Comparison of ENCODE assay signal across 22 mouse cellular contexts in the genomic region with DNA sequence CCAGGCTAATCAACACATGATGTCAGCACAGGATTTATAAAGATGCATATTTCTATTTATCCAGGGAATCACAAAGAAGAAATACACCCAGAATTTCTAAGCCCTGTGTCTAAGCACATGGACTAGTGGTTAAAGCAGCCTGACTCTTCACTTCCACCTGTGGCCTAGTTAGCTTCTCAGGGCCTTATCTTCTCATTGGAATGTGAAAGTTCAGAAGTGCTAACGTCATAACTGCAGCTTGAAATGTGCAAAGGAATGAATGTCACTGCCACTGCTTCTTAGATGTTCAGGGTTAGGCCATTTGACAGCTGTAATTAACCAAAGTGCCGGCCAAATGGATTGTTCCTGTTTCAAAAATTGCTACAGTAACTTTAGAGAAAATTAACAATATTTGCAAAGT.
"Had no signal": no experiment of that assay in that cellular context is flagged by ENCODE, and none has a peak within 500 bp of the region (broad histone marks: within the 10 kb centered on the region; RNA-seq: fewer than 3 reads in every experiment).

No protein-coding gene starts in this region.

- H3K27ac ChIP-seq: heart, adult 2 months; hindbrain, embryonic 13.5 days; hindbrain, embryonic 15.5 days; hindbrain, postnatal 0 days; kidney, embryonic 15.5 days; kidney, postnatal 0 days; limb, embryonic 13.5 days; limb, embryonic 15.5 days had no signal

- ATAC-seq: forebrain, postnatal 0 days; hindbrain, postnatal 0 days; intestine, embryonic 16.5 days had no signal

- H3K9me3 ChIP-seq: hindbrain, embryonic 13.5 days; hindbrain, embryonic 15.5 days; kidney, embryonic 15.5 days; limb, embryonic 13.5 days; limb, embryonic 15.5 days had no signal

- H3K9ac ChIP-seq: forebrain, postnatal 0 days; hindbrain, embryonic 13.5 days; hindbrain, embryonic 15.5 days; kidney, embryonic 15.5 days; limb, embryonic 13.5 days; limb, embryonic 15.5 days had no signal

- H3K36me3 ChIP-seq: hindbrain, embryonic 13.5 days; hindbrain, embryonic 15.5 days; kidney, embryonic 15.5 days; limb, embryonic 13.5 days; limb, embryonic 15.5 days had no signal

- H3K4me2 ChIP-seq: heart, embryonic 11.5 days; hindbrain, embryonic 13.5 days; hindbrain, embryonic 15.5 days; kidney, embryonic 15.5 days; limb, embryonic 13.5 days; limb, embryonic 15.5 days had no signal

- H3K4me3 ChIP-seq: heart, adult 2 months; hindbrain, embryonic 13.5 days; hindbrain, embryonic 15.5 days; kidney, embryonic 15.5 days; limb, embryonic 13.5 days; limb, embryonic 15.5 days had no signal

- DNase-seq: forebrain, postnatal 0 days; gastrocnemius, postnatal 14 days; gastrocnemius, postnatal 36 days; heart, adult 11 months; heart, adult 2 months; kidney, adult 11 months; kidney, adult 2 months; kidney, adult 9 months; kidney, postnatal 14 days; kidney, postnatal 36 days; layer of hippocampus, adult 9-11 months; layer of hippocampus, postnatal 36 days; left cerebral cortex, postnatal 4 days had no signal

- H3K27me3 ChIP-seq: hindbrain, embryonic 15.5 days; kidney, embryonic 15.5 days; limb, embryonic 13.5 days; limb, embryonic 15.5 days had no signal
